Mouse (Mus musculus) limb, embryonic 14.5 days (tissue): Measurements from ENCODE around the gene Idua. TPM values are rescaled to one million over a fixed set of nuclear protein-coding genes. Genes with fewer than 3 reads are reported as not detected.

Experiments
- ATAC-seq: fragments of 200-750 bp; cut with Nextera tagmentation; 2 replicates; pipeline ENCODE4 v1.8.0; 2017; ENCODE audit warnings: low read depth, moderate number of reproducible peaks, moderate TSS enrichment; ENCODE audit not compliant: low FRiP score
- DNase-seq: peaks from one replicate; pipeline ENCODE4 v3.0.0-alpha.2; 2015; ENCODE audit warnings: low spot score
- H3K27ac ChIP-seq: fragments of 300-500 bp; sonication (generic); replicated peaks from 2 replicates; pipeline ENCODE4 v1.5.1; 2014; ENCODE audit warnings: low read depth, mild to moderate bottlenecking, low read length, moderate library complexity, mixed read lengths
- H3K27me3 ChIP-seq: fragments of 300-500 bp; sonication (generic); 2 replicates; pipeline ENCODE4 v1.6.1; 2014; ENCODE audit warnings: low read length, mixed read lengths; ENCODE audit not compliant: control insufficient read depth, insufficient read depth
- H3K36me3 ChIP-seq: fragments of 300-500 bp; sonication (generic); 2 replicates; pipeline ENCODE4 v1.6.1; 2014; ENCODE audit warnings: mild to moderate bottlenecking, low read length, moderate library complexity, mixed read lengths; ENCODE audit not compliant: control insufficient read depth, insufficient read depth
- H3K4me1 ChIP-seq: fragments of 300-500 bp; sonication (generic); 2 replicates; pipeline ENCODE4 v1.6.1; 2014; ENCODE audit warnings: antibody characterized with exemption, low read length, mixed read lengths; ENCODE audit not compliant: control insufficient read depth, insufficient read depth
- H3K4me2 ChIP-seq: fragments of 300-500 bp; sonication (generic); replicated peaks from 2 replicates; pipeline ENCODE4 v1.6.1; 2014; ENCODE audit warnings: low read depth, mild to moderate bottlenecking, low read length, moderate library complexity; ENCODE audit not compliant: severe bottlenecking
- H3K4me3 ChIP-seq: fragments of 300-500 bp; sonication (generic); replicated peaks from 2 replicates; pipeline ENCODE4 v1.5.1; 2014; ENCODE audit warnings: low read length
- H3K9ac ChIP-seq: fragments of 300-500 bp; sonication (generic); 2 replicates; pipeline ENCODE4 v1.6.1; 2014; ENCODE audit warnings: mild to moderate bottlenecking, low read depth, low read length, moderate library complexity; ENCODE audit not compliant: severe bottlenecking
- H3K9me3 ChIP-seq: fragments of 300-500 bp; sonication (generic); 2 replicates; pipeline ENCODE4 v1.6.1; 2016; ENCODE audit warnings: low read length; ENCODE audit not compliant: control insufficient read depth
- POLR2A ChIP-seq: fragments of 200-500 bp; IDR thresholded peaks from 2 replicates; pipeline ENCODE4 v1.8.0; 2012; ENCODE audit warnings: inconsistent platforms, mild to moderate bottlenecking, moderate library complexity, borderline replicate concordance; ENCODE audit not compliant: insufficient read depth, insufficient read length; ENCODE audit errors: extremely low read depth
- WGBS: fragments of 180-500 bp; shearing (Covaris S2); extraction: QIAGEN DNeasy Blood & Tissue Kit; methylation state at CpG from one replicate; pipeline ENCODE4 v1.1.7; 2014; 5-methylcytosine and 5-hydroxymethylcytosine counted together
- polyA plus RNA-seq, 2 experiments: library from polyadenylated mRNA; depleted of rRNA in 1 of 2; stranded (reverse) in 1 of 2; unstranded in 1 of 2; fragments of >200 nt; fragmentation: Nextera tagmentation in 1 of 2; extraction: Ambion mirVana in 1 of 2; gene quantifications; 2 replicates each; pipeline versions ENCODE4 v1.2.1 to v1.2.3; 2012 to 2014

Idua gene
- polyA plus RNA-seq, 2 experiments = 15.6 to 21.4 TPM

DNA sequence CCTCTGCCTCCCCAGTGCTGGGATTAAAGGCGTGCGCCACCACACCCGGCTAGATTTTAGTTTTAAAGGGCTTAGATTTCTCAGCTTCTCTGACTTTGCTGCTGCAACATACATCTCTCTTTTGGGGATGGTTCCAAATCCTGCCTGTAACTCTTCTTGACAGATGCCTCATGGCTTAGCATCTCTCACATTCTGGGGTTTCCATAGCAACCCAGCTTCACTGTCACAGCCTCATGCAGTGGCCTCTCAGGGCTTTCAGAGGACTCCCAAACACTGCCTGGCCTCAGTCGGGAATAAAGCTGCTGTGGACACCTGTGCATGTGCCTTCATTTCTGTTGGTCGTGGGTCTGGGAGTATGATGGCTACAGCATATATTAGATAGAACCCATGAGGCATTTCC is 29.0 kb downstream of the Idua start:
- 75% methylated on average over 5 of the region's 5 CpGs for WGBS
- no peak for ATAC-seq
- H3K36me3 ChIP-seq = peaks cover 3% of the 10 kb centered on the region; the same call in 1 of the 2 replicates

DNA sequence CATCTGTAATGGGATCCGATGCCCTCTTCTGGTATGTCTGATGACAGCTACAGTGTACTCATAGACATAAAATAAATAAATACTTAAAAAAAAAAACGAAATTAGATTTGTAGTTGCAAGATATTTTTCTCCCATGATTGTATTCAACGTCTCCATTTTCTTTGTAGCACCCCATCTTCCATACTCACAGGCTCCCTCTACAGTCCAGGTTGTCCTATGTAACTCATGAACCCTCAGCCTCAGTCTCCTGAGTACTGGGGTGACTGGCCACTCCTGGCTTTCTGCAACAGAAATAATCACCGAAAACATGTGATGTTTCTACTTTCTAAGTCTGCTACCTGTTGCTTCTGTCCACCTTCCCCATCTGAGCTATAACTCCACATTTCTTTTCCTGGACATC is 31.0 kb downstream of the Idua start:
- no peak for TF ChIP-seq POLR2A
- no peak overlapping the region for H3K9ac ChIP-seq
- H3K36me3 ChIP-seq = no peaks in the 10 kb centered on the region; the same call in 1 of the 2 replicates
- WGBS = 76% methylated on average over 4 of the region's 4 CpGs
- ATAC-seq (no peak), DNase-seq (no peak)
- H3K27ac ChIP-seq = no peak overlapping the region
- 0 out of 2 replicates have a peak overlapping the region, but pooled peaks have one; percentile 68 for H3K4me2 ChIP-seq
- H3K9me3 ChIP-seq = no peaks in the 10 kb centered on the region
- peaks cover 27% of the 10 kb centered on the region for H3K4me1 ChIP-seq
- no peaks in the 10 kb centered on the region for H3K27me3 ChIP-seq
- H3K4me3 ChIP-seq = no peak overlapping the region

More for the DNA sequence above, 29.0 kb downstream of the Idua start:
- H3K27ac ChIP-seq = no peak overlapping the region
- no peak overlapping the region for H3K9ac ChIP-seq
- no peak for DNase-seq
- H3K27me3 ChIP-seq = no peaks in the 10 kb centered on the region
- H3K4me1 ChIP-seq = peaks cover 15% of the 10 kb centered on the region
- H3K4me3 ChIP-seq = no peak overlapping the region
- H3K4me2 ChIP-seq = no peak overlapping the region
- TF ChIP-seq POLR2A = no peak
- H3K9me3 ChIP-seq = no peaks in the 10 kb centered on the region

DNA sequence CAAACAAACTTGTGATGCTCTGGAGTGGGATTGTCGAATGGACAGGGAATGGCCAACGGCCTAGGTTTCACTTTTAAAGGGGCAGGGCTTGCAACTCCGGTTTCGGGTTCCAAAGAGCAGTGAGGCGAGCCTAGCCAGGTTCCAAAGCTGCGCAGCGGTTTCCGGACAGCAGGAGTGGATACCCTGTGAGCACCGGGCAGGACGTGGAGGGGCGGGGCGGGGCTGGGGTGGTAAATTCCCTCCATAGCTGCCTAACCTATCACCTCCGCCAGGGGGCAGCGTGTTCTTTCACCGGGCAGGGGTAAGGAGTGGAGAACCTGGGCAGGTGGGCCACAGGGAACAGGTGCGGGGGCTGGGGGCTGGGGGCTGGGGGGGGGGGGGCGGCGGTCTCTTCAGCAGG is 32.1 kb downstream of the Idua start, which contains the start of gene Fgfrl1:
Gene Fgfrl1, plus strand, starts transcription at position 112 of the 400 bp plus-strand sequence.
- ATAC-seq (no peak), DNase-seq (peak; percentile 37)
- peak within 1 kb of the TSS; percentile 43; the same call in 1 of the 2 replicates for H3K27ac ChIP-seq
- peak within 1 kb of the TSS; percentile 81 for H3K4me3 ChIP-seq
- H3K27me3 ChIP-seq = no peaks in the 10 kb centered on the region
- 0% methylated on average over 12 of the region's 18 CpGs for WGBS
- peak within 1 kb of the TSS; percentile 26 for H3K9ac ChIP-seq
- H3K9me3 ChIP-seq = no peaks in the 10 kb centered on the region
- H3K36me3 ChIP-seq = peaks cover 2% of the 10 kb centered on the region; the same call in 1 of the 2 replicates
- peaks cover 38% of the 10 kb centered on the region for H3K4me1 ChIP-seq
- no peak for TF ChIP-seq POLR2A
- peak within 1 kb of the TSS; percentile 68 for H3K4me2 ChIP-seq

DNA sequence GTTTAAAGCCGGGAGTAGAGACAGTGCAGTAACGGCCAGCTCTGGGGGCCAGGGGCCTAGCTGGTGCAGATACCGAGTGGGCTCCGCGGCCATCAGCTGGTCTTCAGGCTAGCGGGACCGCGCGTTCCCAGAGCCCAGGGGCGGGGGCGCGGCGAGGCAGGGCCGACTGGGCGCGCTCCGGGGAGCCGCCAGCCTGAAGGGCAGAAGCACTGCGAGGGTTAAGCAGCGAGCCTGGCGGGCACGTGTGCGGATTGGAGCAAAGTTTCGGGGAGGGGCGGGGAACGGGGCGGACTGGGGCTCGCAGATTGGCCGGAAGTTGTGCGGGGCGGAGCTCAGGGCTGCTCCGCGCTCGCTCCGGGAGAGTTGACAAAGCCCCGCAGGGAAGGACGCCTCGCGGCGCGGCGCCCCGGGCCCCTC is 33.7 kb downstream of the Idua start:
- Histone ChIP-seq H3K9ac (peak overlapping the region; percentile 79), H3K36me3 (peaks cover 2% of the 10 kb centered on the region; the same call in 1 of the 2 replicates), H3K4me3 (peak overlapping the region; percentile 81), H3K27ac (peak overlapping the region; percentile 67; the same call in 1 of the 2 replicates), H3K4me2 (peak overlapping the region; percentile 68), H3K4me1 (peaks cover 54% of the 10 kb centered on the region), H3K27me3 (no peaks in the 10 kb centered on the region), H3K9me3 (no peaks in the 10 kb centered on the region)
- DNase-seq (peak; percentile 89), ATAC-seq (peak; percentile 95)
- TF ChIP-seq POLR2A = no peak
- under 1% methylated on average over 25 of the region's 43 CpGs for WGBS

GRCm38 (mm10) chr5:108694352-108695261 is 34.5 kb downstream of the Idua start:
- Histone ChIP-seq H3K9ac (peak overlapping the region; percentile 79), H3K27ac (peak overlapping the region; percentile 67), H3K4me3 (peak overlapping the region; percentile 81), H3K27me3 (no peaks in the 10 kb centered on the region), H3K36me3 (0 out of 2 replicates have a peak, but pooled peaks cover 5% of the 10 kb centered on the region), H3K4me1 (peaks cover 61% of the 10 kb centered on the region), H3K4me2 (peak overlapping the region; percentile 68), H3K9me3 (no peaks in the 10 kb centered on the region)
- WGBS = under 1% methylated on average over 49 of the region's 99 CpGs
- no peak for DNase-seq
- no peak for TF ChIP-seq POLR2A
- ATAC-seq = peak; percentile 31
